Mouse (Mus musculus) A20 (cell line): ENCODE data around the gene Bnc2.

Experiments used
- DNase-seq: peaks from one replicate; pipeline ENCODE4 v3.0.0-alpha.2; 2011; ENCODE audit warnings: low read depth, low spot score

Bnc2 gene

DNA sequence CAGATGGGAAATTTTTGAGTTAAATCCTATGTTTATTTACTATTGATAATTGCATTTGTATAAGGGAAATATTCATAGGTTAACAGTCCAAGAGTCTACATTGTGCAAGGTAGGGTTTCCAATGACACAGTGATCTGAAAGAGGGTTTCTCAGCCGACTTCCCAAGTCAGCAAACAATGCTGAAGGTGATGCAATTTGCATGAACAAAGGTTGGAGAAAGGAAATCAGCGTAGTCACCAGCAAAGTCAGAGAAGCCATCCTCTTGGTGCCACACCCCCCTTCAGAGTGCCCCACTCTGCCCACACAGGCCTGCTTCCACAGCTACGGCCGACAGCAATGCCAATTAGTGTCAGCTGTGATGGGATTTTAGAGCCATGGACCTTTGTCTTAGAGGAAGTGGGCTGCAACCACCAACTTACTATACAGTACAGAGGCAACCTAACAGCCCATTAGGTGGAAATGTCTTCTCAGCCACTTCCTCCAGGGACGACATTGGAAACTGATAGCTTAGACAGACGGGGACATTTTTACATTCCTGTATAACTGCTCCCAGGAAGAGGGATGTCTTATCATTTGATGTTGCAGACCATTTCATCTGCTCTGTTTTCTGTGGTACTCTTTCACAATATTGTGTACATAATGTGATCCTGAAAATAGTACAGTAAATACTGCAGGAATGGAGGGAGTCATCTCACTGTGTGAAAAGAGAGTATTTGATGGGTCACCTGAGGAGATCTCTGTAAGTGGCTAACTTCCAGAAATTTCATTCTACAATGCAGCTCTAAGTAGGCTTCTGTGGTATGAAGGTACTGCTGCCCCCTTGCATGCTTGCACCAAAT lies 243.2 kb downstream of the Bnc2 start:
- no peak for DNase-seq

DNA sequence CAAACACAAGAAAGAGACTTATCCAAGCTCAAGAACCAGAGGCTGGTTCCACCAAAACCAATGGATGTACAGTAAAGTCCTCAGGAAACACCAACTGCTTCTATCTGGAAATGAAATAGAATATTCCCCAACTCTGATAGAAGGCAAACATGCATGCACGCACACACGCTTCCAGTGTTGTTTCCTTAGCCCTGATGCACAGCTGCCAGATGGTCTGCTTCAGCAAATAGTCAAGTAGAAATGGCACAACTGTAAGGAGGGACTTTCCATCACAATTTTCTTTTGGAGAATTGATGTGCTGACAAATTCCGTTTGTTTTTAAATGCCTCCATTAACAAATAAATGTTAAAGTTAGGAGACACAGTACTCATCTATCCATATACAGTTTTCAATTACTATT lies 247.1 kb downstream of the Bnc2 start:
- DNase-seq: no peak

DNA sequence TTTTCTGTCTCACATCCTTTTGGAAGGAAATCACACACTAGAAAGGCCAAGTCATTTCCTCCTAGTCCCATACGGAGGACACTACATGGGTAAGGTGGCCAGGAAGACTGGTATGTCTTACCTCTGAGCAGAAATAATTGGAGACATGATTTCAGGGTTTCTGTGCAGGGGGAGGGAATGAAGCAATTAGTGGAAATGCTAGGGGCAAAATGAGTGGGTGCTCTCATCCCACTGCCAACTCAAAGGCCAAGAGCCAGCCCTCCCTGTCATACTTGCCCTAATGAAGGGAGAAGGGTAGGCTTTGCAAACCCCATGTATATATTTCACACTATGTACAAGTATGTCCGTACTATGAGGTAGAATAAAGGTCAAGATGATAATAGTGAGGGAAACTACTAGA lies 263.6 kb downstream of the Bnc2 start:
- DNase-seq: no peak

DNA sequence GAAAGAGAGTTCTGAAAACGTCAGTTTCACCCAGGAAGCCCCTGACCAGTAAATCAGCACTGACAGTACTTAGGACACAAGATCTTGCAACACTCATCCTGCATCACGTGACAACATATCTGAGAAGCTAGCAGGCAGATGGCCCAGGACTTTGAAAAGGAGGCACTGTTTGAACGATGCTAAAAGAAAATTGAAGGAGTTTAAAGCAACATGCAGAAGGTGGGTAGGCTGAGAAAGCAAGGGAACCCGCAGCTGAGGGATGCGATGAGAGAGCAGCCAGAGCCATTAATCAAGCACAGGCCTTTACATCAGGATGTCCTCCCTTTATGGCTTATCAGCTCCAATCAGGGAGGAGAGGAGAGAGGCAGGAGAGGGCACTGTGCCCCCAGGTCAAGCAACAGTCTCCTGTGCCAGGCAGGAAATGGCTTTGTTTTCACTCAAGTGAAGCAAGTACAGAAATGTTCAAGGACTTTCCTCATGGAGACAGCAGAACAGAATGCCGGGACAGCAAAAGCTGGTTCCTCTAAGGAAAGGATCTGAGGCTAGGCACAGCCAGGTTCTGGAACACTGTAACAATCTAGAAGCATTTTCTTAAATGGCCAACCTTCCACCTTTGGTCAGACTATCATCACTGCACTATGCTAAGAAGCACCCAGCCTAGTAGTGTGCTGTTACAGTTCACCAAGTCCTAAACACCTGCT lies 267.6 kb downstream of the Bnc2 start:
- DNase-seq: no peak

DNA sequence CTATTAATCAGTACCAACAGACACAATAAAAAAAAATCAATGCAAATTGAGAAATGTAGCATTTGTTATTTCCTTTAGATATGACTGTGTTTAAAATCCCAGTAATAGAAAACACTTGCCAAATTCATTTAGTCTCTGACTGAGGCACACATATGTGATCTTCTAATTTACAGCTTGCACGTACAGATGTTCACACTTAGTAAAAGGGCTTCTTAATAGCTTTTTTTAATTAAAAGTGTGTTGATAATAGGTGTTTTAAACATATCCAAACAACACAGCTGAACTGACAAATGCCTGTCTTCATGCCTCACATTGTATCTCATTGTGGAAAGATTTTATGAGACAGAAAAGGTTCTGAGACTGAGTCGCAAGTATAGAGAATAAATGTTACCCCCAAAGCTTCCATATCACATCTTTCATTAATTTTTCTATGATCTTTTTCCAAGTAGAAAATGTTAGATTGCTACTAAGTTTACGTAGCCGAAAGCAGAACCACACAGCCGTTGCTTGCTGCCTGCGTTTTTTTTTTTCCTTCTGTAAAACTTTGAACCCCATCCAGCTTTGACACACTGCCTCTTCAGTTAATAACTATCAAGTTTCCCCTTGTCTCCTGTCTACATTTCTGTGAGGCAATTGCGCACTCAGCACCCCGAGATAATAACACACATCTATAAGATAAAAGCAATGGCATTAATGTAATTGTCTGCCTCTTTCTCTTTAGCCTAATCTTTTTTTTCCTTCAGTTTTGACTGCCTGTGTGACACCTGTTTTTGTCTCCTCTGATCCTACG lies 271.5 kb downstream of the Bnc2 start:
- no peak for DNase-seq

DNA sequence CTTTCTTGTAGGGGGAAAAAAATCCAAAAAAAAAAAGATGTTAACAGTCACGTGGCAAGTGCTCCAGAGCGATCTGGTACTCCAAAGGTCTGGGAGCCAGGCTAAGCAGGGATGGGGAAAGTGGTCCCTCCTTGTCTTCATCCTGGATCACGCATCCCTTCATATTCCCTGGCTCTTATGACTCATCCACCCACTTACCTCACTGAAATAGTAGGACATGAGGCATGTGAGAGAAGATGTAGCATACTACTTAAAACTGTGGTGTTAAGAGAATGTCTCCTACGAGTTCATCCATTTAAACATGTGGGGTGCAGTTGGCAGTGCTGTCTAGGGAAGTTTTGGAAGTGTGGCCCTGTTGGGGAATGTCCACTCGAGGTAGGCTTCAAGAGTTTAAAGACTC lies 286.1 kb downstream of the Bnc2 start:
- DNase-seq: no peak

DNA sequence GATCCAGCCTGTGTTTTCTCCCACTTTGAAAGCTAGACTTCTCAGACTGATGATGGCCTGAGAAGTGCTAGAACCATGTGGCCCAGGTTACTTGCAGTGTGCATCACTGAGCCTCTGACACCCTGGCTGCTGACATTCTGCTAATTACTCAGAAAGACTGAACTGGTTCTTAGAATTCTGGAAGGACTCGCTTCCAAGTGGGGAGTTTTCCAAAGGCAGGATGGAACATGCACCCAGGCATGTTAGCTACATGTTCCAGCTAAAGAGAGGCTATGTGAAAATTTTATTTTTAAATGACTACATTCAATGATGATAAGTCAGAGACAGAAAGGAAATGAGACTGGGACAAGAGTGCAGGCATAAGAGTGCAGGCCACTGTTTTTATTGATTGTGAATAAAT lies 289.9 kb downstream of the Bnc2 start:
- DNase-seq: no peak

DNA sequence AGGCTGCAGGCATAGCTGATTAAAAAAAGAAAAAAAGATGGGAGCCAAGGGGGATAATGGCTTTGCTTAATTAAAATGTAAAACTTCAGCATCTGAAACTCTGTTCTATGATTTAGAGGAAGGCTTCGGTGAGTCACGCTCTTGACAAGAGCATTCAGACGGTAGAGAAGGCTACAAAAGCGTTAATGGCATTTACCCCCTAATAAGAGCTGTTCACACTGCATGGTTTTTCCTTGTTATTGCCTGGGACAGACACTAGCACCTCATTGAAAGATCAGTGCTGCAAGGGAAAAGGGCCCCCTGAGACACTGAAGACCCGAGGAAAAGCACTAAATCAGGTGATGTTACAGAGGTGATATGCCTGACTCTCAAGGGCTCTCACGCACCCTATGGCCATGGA lies 295.8 kb downstream of the Bnc2 start:
- DNase-seq: no peak

DNA sequence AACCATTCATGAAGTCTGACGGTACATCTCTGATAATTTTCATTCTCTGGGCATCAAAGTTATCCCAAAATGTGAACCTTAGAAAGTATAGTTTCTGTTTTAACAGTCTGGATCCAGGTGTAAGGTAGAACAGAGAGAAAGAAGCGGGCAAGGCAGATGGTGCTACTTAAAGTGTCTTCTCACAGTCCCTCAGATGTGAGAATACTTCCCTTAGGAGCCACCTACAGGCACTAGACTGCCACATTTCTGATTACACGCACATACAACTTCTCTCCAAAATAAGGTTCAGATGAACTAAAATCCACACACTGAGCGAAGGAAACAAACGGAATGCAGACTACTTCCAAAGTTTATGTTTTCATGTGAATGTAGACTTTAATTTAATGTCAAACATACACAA lies 297.6 kb downstream of the Bnc2 start:
- DNase-seq: no peak

DNA sequence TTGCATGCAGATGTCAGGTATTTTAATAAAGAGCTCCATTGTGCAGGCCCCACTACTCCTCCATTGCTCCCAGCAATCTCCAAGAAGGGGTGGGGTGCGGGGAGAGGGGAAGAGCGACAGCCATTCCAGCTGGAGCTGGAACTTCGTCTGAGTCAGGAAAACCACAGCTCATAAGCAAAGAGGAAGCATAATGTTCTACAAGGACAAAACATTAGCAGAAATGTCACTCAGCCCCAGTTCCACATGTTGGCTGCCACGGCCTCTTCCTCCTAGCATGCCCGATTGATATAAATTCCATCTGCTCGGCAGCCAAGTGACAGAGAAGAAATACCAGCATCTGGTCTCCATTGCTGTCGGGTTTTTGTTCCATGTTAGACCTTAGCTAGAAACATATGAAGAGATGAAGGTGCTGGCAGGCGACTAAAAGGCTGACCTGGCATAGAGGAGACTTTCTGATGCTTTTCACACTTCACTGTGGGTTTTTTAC lies 312.7 kb downstream of the Bnc2 start:
- no peak for DNase-seq

DNA sequence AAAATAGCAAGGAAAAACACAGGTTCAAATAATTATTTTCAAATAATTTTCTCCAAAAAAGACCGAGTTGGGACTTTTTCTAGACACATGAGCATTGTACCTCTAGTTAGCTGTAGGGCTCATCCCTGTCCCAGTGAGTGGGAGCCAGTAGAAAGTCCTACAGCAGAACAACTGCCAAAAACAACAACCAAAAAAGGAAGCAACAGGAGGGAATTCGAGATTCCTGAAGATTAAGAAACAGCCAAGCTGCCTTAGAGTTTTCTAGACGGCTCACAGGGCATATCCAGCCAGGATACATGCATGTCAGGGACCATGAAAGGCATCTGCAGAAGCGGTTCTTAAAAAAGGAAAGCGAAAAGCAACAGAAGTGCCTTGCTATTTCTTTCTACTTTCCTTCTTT lies 313.9 kb downstream of the Bnc2 start:
- no peak for DNase-seq

DNA sequence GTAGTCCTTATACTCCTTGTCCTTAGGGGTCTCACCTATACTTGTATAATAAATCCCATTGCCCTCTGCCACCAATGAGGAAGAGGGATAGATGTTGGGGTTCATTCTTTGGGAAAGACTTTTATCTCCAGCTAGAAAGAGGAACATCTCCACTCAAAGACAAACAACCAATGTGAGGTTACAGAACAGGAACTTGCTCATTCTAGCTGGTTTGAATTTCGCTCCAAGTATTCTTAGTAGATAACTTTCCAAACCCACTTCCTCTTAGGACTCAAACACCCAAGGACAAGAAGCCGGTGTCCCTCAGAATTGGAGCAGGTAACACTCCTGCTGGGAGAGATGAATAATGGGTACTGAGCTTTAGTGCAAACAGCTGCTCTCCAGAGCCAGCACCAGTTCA lies 315.1 kb downstream of the Bnc2 start:
- no peak for DNase-seq

DNA sequence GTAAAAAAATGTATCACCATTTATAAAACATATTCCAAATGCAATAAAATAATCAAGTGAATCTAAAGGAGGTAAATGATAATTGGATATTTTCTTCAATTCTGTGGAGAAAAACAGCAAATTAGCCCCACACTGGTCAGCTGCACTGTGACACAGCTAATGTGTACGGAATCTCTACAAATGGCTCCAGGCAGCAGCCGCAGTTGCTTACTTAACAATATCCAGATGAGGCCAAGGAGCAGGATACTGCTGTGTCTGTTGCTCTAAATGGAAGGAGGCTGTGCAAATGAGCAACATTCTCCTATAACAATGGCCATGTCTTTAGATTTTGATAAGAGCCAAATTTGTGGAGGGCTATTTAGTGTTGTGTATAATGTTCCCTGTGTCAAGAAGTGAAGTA lies 316.9 kb downstream of the Bnc2 start:
- DNase-seq: no peak

DNA sequence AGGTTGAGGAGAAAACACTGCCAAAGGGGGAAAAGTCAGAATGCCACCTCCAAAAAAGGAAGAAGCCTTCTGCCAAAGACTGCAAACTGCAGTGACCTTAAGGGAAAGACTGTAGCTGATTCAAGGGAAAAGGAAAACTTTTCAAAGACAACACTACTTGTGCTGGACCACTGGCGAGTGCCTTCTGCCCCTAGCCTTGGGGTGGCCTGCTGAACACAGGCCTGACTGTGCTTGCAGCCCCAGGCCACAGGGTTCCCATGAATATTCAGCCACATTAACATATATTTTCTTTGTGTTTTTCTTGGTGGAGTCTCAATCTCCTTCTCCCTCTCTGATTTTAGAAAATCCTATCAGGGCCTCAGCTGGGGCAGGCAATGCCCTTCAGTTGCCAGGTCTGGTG lies 317.7 kb downstream of the Bnc2 start:
- DNase-seq: no peak

DNA sequence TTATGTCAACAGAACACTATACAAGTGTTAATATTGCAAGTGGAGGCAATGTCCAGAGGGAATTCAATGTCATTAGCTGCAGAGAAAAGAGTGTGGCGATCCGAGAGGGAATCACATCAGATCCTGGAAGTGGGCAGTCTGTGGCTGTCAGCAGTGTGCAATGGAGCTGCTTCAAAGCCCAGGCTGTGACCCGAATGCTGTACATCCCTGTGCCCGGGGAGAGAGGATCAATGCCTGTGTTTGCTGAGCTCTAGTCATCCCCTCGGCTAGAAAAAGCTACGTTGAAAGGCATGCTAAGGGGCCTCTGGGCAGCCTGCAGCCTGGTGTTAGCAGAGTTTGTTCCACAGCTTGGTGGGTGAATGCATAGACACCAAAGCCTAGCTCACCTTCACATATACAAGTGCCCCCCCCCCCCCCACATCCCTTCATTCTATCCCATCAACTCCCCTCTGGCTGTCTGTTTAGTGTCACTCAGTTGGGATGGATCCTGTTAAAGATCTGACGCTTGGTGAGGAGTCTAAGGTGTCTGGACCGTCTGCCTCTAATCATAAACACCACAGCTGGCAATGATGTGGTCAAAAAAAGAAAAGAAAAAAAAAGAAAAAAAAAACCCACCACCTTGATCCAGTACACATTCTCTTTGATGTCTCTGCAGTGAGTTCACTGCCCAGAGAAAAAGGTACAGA lies 318.5 kb downstream of the Bnc2 start:
- no peak for DNase-seq

DNA sequence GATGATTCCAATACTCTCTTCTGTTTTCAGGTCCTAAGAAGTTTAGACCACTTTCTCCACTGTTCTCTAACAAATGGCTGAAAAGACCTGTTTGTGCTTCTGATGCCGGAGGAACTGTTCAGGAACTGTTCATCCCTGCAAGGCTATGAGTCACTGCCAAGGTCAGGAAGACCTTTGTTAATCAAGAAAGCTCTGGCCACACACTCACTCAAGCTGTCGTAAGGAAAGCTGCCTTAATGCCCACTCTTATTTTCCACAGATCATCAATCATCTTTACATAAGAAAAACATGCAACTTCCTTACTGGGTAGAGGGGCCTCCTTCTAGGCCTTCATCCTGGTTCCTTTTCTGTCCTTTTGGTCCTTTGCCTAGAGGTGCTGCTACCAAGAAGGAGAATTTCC lies 322.4 kb downstream of the Bnc2 start:
- DNase-seq: no peak

DNA sequence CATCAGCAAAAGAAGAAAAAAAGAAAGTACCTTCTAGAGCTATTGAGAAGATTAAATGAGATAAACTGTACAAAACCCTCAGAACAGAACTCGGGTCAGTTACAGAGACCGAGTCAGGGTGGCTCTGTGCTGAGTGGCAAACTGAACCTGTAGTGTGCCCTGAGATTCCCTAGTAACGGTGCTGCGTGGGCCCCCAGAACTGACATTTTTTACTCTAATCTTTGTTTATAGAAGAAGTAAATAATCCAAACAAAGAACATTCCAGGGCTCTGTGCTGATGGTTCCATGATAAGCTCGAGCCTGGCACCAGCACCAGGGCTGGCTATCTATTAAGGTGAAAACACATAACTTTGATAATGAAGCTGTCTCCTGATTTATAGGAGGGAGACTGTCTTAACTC lies 325.5 kb downstream of the Bnc2 start:
- no peak for DNase-seq

DNA sequence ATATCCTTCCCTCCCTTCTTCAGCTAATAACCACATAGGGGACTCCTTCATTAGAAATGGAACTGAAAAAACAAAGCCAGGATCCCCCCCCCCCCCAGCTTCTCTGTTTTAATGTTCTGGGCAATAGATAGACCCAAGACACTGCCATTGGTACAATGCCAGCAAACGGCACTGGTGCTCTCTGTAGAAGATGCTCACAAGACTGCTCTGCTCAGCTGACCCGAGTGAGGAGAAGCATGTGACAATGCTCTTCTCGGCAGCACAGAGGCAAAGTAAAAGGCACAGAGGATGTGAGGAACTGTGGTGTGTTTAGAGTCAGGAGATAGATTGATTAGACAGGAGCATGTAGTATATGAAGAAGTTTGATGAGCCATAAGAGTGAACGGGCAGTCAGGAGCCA lies 335.9 kb downstream of the Bnc2 start:
- no peak for DNase-seq

DNA sequence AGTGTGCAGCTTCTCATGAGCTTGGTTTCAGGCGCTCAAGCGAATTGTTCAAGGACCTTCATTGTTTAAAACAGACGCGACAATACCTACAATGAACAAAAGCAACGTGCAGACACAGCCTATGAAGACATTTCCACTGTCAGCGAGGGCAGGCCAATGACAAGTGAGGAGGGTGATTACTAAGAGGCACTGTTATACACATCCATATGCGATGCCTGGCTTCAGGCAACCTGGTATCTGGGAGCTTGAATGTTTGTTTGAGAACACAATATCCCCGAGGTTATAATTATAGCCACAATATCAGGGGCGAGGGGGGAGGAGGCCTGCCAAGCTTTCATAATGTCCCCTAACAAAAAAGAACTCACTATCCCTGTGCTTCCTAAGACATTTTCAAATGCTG lies 343.1 kb downstream of the Bnc2 start:
- no peak for DNase-seq

DNA sequence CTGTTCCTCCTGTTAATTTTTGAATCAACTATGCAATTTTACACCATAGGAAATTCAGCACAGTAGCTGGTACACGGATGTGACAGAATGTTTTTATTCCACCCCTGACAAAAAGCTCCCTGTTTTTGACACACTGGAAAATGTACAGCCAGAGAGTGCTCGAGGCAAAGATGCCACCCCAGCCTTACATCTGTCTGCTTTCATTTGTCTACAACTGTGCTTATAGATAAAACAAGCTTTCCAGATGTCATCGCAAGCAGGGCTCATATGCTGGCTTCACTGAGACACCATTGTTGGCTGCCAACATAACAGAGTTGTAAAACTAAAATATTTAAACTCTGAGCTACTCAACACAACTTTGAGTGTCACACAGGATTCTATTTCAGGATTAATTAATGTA lies 343.6 kb downstream of the Bnc2 start:
- no peak for DNase-seq

DNA sequence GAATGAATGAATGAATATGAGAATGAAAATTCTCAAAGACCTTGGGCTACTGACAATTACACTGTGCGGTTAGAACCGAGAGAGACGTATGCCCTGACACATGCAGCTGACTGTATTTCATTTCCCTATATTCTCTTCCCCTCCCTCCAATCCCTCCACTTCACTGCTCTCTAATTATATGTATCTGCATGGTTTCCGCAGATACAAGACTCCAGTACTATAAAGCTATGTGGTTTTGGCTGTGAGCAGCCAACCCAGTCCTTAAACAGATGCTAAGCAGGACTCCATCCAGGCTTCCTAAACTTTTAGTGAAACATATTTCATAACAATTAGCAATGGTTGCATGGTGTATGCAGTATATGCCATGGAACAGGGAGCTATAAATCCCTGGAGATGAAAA lies 344.6 kb downstream of the Bnc2 start:
- DNase-seq: no peak

DNA sequence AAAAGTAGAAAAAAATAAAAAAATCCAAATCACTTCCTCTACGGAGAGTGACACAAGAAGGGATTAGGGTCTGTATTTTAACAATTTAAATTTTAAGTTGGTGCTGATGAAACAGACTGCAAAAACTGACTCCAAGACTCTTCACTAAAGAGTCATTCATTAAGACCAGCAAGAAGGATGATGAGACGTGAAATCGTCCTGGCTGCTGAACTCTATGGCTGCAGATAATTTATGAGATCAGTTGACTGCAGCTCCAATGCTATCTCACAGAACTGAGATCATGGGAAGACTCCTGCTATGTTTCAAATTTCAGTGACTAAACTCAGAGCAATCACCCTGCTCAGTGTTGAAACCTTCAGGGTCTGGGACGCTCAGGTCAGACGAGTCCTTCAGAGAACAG lies 345.4 kb downstream of the Bnc2 start:
- DNase-seq: no peak
